Mouse (Mus musculus) ES-E14 (cell line): ENCODE data around the gene Lamb2. TPM values are rescaled to one million over a fixed set of nuclear protein-coding genes. Genes with fewer than 3 reads are reported as not detected.

Source experiments
- DNase-seq: peaks from one replicate; pipeline ENCODE4 v3.0.0-alpha.2; 2013; ENCODE audit warnings: low read depth, low spot score
- H3K27ac ChIP-seq: 2 replicates; pipeline ENCODE4 v1.5.1; 2012; ENCODE audit warnings: low read depth, mild to moderate bottlenecking, low read length, moderate library complexity, mixed read lengths; ENCODE audit not compliant: poor library complexity, insufficient read depth, severe bottlenecking
- H3K36me3 ChIP-seq: 2 replicates; pipeline ENCODE4 v1.6.1; 2012; ENCODE audit warnings: mild to moderate bottlenecking, low read length, moderate library complexity, mixed read lengths; ENCODE audit not compliant: control insufficient read depth, poor library complexity, insufficient read depth, severe bottlenecking
- H3K4me1 ChIP-seq, 2 experiments: fragments of 150-350 bp in 1 of 2; sonication (generic) in 1 of 2; 2 replicates each; pipeline ENCODE4 v1.6.1; 2012; ENCODE audit warnings: low read length in 2 of 2, mild to moderate bottlenecking in 1 of 2, mixed read lengths in 1 of 2; ENCODE audit not compliant: control insufficient read depth in 2 of 2, insufficient read depth in 2 of 2, poor library complexity in 1 of 2
- H3K4me3 ChIP-seq, 2 experiments: fragments of 150-350 bp in 1 of 2; sonication (generic) in 1 of 2; 2 replicates each; pipeline ENCODE4 v1.5.1; 2012; ENCODE audit warnings: low read length in 2 of 2, low read depth in 1 of 2, mild to moderate bottlenecking in 1 of 2, mixed read lengths in 1 of 2; ENCODE audit not compliant: insufficient read depth in 1 of 2, poor library complexity in 1 of 2, severe bottlenecking in 1 of 2
- H3K9ac ChIP-seq: 2 replicates; pipeline ENCODE4 v1.6.1; 2012; ENCODE audit warnings: low read depth, mild to moderate bottlenecking, low read length, mixed read lengths; ENCODE audit not compliant: poor library complexity, insufficient read depth, severe bottlenecking
- H3K9me3 ChIP-seq: fragments of 150-350 bp; sonication (generic); 2 replicates; pipeline ENCODE4 v1.6.1; 2012; ENCODE audit warnings: low read depth, mild to moderate bottlenecking, low read length; ENCODE audit not compliant: control insufficient read depth, insufficient read depth
- CHD2 ChIP-seq: IDR thresholded peaks from 2 replicates; pipeline ENCODE4 v1.6.1; 2014; ENCODE audit warnings: mild to moderate bottlenecking, low read depth, low read length, inconsistent platforms
- HCFC1 ChIP-seq: IDR thresholded peaks from 2 replicates; pipeline ENCODE4 v1.6.1; 2012; ENCODE audit warnings: low read length, inconsistent platforms, borderline replicate concordance; ENCODE audit not compliant: insufficient read depth
- MAFK ChIP-seq: IDR thresholded peaks from 2 replicates; pipeline ENCODE4 v1.6.1; 2014; ENCODE audit warnings: mild to moderate bottlenecking, low read depth, low read length, inconsistent platforms; ENCODE audit not compliant: insufficient read depth
- ZC3H11A ChIP-seq: IDR thresholded peaks from 2 replicates; pipeline ENCODE4 v1.6.1; 2012; ENCODE audit warnings: low read depth, mild to moderate bottlenecking, inconsistent platforms, low read length, borderline replicate concordance
- ZNF384 ChIP-seq: IDR thresholded peaks from 2 replicates; pipeline ENCODE4 v1.6.1; 2012; ENCODE audit warnings: low read depth, low read length, inconsistent platforms
- in situ Hi-C, 2 experiments: fragments of 600-800 bp; cut with MboI; formaldehyde crosslinking; loops; one replicate each; pipeline ENCODE4 v1.15.1; 2025; ENCODE audit warnings: low sequenced_read_pairs in 2 of 2, inconsistent platforms in 1 of 2; ENCODE audit not compliant: unreplicated experiment in 2 of 2
- total RNA-seq: library from RNA; depleted of rRNA; stranded (reverse); fragments of 300-350 nt; gene quantifications from 2 replicates; pipeline ENCODE4 v1.2.3, GENCODE M21; 2012

Gene Lamb2
- total RNA-seq, 1 experiment: 50.6 TPM

DNA sequence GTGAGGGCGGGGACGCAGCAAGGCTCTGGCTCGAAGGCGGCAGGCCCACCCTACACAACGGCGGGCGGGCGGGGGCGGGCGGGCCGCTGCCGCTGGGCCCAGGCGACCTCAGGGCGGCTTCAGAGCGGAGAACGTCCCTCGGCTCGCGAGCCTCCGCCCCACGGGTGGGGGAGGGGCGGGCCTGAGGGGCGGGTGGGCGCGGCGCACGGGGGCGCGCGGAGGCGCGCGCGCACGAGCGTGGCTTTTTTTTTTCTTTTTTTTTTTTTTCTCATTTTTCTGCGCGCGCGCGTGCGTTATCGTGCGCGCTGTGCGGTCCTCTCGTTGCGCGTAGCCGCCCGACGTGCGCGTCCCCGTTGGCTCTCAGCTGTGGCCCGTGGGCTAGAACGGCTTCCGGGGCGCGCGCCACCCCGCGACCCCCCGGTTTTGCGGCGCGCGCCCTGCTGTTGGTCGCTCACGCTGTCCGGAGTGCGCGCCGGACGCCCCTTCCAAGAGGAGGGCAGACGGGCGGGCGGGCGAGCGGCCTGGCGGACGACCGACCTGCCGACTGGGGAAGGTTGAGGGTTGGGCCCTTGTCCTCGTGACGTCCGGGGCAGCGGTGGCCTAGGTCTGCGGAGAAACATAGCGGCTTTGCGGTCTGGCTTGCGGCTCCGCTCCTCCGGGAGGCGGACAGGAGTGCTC is 37.9 kb downstream of the Lamb2 start:
- H3K9ac ChIP-seq: peak overlapping the region; percentile 99
- peak overlapping the region; percentile 99 for H3K27ac ChIP-seq
- H3K36me3 ChIP-seq: peaks cover 24% of the 10 kb centered on the region
- TF ChIP-seq CHD2 (no peak), ZC3H11A (no peak), MAFK (no peak), HCFC1 (0 out of 2 replicates have a peak, but pooled peaks have one; percentile 38), ZNF384 (peak; percentile 98)
- H3K9me3 ChIP-seq: no peaks in the 10 kb centered on the region
- H3K4me3 ChIP-seq: peak overlapping the region; percentile 92 to 97
- peaks cover 0 to 5% of the 10 kb centered on the region in 2 experiments; a peak in 2 of 4 replicates for H3K4me1 ChIP-seq
- in situ Hi-C loops: no loop called here
- peak; percentile 78 for DNase-seq

DNA sequence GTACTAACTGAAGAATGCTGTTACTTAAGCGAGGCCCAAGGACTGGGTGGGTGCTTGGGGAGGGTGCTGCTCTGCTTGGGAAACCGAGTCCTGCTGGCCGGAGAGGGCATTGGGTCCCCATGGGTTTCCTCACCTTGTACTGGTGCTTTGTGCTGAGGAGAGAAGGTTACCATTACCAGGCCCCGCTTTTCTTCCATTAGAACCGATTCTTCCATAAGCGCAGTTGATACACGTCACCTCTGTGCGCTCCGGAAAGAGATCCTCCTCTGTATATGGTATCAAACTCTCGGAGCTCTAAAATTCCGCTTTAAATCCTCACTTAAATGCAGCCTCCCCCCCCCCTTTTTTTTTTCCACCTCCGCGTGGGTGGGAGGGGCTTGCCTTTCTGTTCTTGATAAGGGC is 38.4 kb downstream of the Lamb2 start:
- peaks cover 18% of the 10 kb centered on the region for H3K36me3 ChIP-seq
- TF ChIP-seq MAFK (no peak), ZNF384 (peak; percentile 68; the same call in 1 of the 2 replicates)
- H3K9ac ChIP-seq: peak overlapping the region; percentile 99
- peak overlapping the region; percentile 92 to 97 for H3K4me3 ChIP-seq
- H3K4me1 ChIP-seq: peaks cover 0 to 5% of the 10 kb centered on the region in 2 experiments; a peak in 2 of 4 replicates
- peak; percentile 42 for DNase-seq
- in situ Hi-C loops: no loop called here
- H3K9me3 ChIP-seq: no peaks in the 10 kb centered on the region
- peak overlapping the region; percentile 99 for H3K27ac ChIP-seq

DNA sequence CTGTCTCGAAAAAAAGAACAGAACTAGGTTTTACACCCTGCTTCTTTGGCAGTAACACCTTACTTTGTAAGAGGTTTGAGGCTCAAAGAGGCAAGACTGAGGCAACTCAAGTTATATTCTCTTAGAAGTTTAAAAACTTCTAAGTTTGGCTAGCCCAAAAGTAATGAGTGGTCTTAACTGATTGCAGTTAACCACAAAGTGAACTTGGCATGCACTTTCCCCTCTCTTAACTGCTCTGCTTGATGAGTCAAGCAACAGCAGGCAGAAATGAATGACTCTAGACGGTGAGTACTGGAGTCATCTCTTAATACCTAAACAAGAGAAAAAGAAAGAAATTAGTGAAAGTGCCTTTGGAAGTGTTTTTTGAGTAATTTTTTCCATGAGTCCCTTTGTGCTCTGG is 42.1 kb downstream of the Lamb2 start:
- in situ Hi-C loops: no loop called here
- peaks cover 0 to 5% of the 10 kb centered on the region in 2 experiments; a peak in 1 of 4 replicates for H3K4me1 ChIP-seq
- no peak overlapping the region for H3K27ac ChIP-seq
- no peaks in the 10 kb centered on the region; the same call in 1 of the 2 replicates for H3K36me3 ChIP-seq
- H3K9me3 ChIP-seq: no peaks in the 10 kb centered on the region
- no peak overlapping the region for H3K4me3 ChIP-seq
- H3K9ac ChIP-seq: no peak overlapping the region
- TF ChIP-seq ZNF384 (no peak), MAFK (no peak), CHD2 (no peak)
- no peak for DNase-seq

DNA sequence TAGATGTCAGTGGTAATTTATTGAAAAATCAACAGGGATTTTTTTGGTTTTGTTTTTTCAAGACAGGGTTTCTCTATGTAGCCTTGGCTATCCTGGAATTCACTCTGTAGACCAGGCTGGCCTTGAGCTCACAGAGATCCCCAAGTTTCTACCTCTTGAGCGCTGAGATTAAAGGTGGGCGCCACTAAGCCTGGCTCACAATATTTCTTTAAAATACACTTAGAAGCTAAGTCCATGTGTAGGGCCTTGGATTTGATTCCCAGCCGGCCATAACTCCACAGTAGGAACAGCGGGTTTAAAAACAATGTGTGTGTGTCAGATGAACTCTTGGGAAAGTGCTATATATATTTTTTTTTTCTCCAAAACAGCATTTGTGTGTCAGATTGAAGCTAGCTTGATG is 43.8 kb downstream of the Lamb2 start:
- Histone ChIP-seq H3K9me3 (no peaks in the 10 kb centered on the region), H3K9ac (no peak overlapping the region), H3K36me3 (no peaks in the 10 kb centered on the region; the same call in 1 of the 2 replicates), H3K27ac (no peak overlapping the region), H3K4me3 (no peak overlapping the region), H3K4me1 (peaks cover 0 to 5% of the 10 kb centered on the region in 2 experiments; a peak in 1 of 4 replicates)
- in situ Hi-C loops: no loop called here
- DNase-seq: no peak
- no peak for TF ChIP-seq ZNF384
- TF ChIP-seq ZC3H11A: no peak
- no peak for TF ChIP-seq HCFC1
- no peak for TF ChIP-seq CHD2
- no peak for TF ChIP-seq MAFK

DNA sequence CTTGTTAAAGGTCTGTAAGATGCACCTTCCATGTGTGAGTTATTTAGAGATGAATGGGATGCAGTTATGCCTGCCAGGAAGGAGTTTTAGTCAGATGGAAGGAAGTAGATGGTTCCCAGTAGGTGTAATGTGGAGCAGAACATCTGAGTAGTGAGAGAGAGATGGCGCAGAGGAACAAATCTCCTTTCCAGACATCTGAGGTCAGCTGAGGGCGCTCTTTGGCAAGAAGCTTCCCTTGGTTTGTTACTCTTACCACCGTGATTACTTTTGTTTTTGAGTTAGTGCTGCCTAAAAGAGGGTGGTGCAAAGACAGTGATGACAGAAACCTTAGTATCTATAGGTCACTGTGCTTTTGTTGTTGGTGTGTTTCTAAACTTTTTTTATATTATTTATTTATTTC is 45.9 kb downstream of the Lamb2 start:
- Histone ChIP-seq H3K4me3 (no peak overlapping the region), H3K4me1 (no peaks in the 10 kb centered on the region; a peak in 1 of 4 replicates), H3K9me3 (no peaks in the 10 kb centered on the region), H3K27ac (no peak overlapping the region), H3K9ac (no peak overlapping the region; the same call in 1 of the 2 replicates), H3K36me3 (peaks cover 5% of the 10 kb centered on the region)
- in situ Hi-C loops: no loop called here
- DNase-seq: no peak
- TF ChIP-seq MAFK (no peak), ZNF384 (no peak), HCFC1 (no peak), ZC3H11A (no peak), CHD2 (no peak)
